Mouse (Mus musculus) embryonic fibroblast, embryonic 13.5 days (primary cell): ENCODE results near the gene Gab1.

Experiments
- CTCF ChIP-seq: IDR thresholded peaks from 2 replicates; pipeline ENCODE4 v1.5.1; 2011; ENCODE audit warnings: mild to moderate bottlenecking, control low read depth, low read length, moderate library complexity, borderline replicate concordance; ENCODE audit not compliant: insufficient read depth
- POLR2A ChIP-seq: IDR thresholded peaks from 2 replicates; pipeline ENCODE4 v1.6.1; 2011; ENCODE audit warnings: low read depth, mild to moderate bottlenecking, control low read depth, low read length, moderate library complexity

GRCm38 (mm10) chr8:80821367-80822225 lies 58.7 kb downstream of the Gab1 start:
- TF ChIP-seq CTCF (no peak), POLR2A (no peak)
